Mouse (Mus musculus) thymus, postnatal 14 days (tissue): ENCODE measurements around the gene Dcst2.

Experiments used
- DNase-seq: peaks from one replicate; pipeline ENCODE4 v3.0.0; 2021

The Dcst2 gene

DNA sequence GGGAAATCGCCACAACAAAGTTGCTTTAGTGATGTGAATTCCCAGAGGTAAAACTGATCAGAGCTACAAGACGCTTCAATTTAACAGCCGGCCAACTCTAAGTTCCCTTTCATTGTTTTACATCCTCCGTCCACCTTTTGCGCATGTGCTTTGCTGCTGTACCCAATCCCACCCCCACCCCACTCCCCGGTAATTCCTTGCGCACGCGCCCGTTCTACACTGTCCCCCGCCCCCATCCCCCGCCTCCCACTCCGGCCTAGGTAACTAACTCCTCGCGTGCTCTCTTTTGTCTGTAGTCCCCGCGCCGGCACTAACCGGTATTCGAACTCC, 56.0 kb downstream of the Dcst2 start:
- no peak for DNase-seq

DNA sequence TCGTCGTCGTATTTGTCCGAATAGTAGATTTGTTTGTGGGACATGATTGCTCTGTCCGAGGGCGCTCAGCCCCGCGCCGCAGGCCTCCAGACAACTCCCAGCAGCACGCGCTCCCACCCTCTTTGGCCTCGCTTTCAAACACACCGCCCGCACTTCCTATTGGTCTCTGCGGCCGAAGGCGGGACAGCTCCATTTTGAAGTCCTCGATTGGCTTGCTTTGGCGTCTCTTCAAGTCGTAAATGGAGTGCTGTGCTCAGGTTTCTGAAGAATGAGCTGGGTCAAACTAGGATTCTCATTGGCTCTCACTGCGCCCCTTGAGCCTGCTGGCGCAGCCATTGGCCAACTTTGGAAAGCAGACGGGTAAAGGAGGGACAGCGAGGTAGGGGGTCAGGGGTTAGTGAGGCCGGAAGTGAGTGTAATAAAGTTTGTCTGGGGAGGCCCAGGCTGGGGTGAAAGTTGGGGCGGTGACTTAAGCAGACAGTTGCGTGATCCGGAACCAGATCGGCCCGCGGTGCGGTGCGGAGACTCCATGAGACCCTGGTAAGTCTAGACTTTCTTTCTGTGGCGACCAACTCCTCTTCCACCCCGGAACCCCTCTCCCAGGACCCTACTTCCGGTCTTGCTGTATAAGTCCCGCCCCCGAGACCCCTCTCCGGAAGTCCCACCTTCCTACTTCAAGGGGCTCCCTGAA, 56.5 kb downstream of the Dcst2 start, which contains the start of the genes Cks1b and Shc1:
Gene Cks1b (minus strand): TSS at position 214 of the 691 bp plus-strand sequence.
Gene Shc1 (plus strand): TSS at position 274 of the 691 bp plus-strand sequence.
- DNase-seq, result peak; percentile 90

DNA sequence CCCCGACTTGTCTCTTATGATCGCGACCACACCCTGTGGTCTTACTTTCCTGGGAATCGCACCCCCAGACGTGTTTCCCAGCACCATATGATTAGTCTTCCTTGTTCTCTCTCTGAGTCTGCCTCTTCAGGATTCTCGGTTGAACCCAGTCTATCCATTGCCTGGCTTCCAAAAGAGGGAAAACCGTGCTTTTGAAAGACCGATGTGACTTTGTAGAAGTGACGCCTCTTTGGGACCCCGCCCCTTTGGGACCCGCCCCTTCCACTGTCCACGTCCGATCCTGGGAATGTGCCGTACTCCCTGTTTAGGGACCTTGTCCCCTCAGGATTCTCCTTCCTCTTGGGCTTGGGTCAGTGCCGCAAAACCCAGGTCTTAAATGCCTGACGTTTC, 57.1 kb downstream of the Dcst2 start:
- no peak for DNase-seq

DNA sequence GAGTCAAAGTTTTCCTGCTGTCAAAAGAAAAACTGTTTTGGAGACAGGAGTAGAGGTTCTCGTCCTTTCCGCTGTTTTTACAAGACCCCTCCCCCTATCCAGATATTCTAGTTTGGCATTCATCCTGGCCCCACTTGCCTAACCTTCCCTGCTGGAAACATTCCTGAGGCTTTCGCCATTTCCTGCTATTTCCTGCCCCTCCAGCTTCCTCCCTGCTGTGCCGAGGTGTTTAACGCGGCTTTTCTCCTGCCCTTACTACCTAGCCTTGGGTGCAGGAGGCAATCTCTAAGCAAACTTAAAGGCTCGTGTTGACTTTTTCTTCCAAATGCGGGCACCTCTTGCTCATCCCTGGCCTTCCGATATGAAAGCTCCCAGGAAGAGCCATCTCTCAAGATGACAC, 57.8 kb downstream of the Dcst2 start:
- DNase-seq, result no peak

DNA sequence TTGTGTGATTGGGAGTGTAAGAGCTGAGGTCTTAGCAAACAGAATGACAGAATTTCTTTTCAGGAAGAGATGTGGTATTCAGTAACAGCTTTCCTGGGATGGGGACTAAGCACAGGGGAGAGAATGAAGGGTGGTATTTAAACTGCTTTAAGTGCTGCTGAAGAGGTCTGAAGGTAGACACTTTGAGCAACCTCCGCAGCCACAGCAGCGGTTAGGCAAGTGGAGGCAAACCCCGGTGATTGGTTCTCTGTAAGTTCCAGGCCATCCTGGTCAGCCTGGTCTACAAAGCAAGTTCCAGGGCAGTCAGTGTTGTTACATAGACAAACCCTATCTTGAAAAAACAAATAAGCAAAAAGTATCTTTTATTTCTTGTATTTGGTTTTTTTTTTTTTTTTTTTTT, 58.2 kb downstream of the Dcst2 start:
- no peak for DNase-seq

DNA sequence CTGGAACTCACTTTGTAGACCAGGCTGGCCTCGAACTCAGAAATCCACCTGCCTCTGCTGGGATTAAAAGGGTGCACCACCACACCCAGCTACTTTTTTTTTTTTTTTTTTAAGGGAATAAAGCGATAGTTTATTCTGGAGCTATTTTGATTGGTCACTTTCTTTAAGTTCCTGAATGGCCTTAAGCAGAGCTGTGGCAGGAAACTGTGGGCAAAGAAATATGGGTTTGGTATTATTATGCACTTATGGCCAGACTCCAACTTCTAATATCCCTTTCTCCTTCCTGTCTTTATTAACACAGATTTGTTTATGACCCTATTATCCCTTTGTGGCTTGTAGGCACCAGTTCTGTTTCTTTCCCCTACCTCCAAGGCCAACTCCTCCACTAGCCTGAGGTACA, 58.6 kb downstream of the Dcst2 start:
- no peak for DNase-seq

DNA sequence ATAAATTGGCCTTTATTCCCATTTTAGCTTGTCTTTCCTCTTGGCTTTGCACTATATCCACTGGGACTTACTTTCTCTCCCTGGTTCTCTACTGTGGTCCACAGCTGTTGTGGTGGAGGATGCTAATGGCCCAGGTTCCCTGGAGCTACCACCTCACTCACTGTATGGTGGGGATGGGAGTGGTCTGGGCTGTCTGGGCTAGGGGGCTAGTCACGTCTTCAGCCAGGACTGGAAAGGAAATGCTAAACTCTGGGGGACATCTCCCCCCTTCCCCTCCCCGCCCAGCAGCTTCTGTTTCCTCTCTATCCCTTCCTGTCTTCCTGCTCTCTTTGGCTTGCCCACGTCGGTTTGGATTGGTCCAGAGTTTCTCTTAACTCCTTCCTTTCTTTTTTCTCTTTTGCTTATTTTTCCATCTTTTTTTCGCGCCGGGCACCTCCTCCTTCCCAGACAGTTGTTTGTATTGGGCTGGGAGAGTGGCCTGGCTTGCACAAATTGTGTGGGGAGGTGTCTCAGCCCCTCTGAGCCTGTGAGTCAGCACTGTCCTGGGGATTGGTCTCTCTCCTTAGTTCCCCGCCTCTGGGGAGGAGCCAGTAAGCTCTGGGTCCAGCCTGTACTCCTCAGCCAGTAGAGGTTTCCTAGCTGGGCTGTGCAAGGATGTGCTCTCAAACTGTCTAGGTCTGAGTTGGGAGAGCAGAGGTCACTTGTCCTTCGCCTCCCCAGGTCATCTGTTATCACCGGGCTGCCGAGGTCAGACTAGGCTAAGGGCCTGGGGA, 59.4 kb downstream of the Dcst2 start:
- no peak for DNase-seq

DNA sequence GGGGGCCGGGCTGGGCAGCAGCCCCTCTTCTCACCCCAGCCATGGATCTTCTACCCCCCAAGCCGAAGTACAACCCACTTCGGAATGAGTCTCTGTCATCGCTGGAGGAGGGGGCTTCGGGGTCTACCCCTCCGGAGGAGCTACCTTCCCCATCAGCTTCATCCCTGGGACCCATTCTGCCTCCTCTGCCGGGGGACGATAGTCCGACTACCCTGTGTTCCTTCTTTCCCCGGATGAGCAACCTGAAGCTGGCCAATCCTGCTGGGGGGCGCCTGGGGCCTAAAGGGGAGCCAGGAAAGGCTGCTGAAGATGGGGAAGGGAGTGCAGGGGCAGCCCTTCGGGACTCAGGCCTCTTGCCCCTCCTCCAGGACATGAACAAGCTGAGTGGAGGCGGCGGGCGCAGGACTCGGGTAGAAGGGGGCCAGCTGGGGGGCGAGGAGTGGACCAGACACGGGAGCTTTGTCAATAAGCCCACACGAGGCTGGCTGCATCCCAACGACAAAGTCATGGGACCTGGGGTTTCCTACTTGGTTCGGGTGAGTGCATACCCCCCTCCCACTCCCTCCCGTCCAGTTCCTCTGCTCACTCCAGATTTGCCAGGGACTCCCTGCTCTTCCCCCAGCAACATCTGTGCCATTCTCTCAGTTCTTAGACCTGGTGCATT, 60.2 kb downstream of the Dcst2 start:
- DNase-seq, result no peak

DNA sequence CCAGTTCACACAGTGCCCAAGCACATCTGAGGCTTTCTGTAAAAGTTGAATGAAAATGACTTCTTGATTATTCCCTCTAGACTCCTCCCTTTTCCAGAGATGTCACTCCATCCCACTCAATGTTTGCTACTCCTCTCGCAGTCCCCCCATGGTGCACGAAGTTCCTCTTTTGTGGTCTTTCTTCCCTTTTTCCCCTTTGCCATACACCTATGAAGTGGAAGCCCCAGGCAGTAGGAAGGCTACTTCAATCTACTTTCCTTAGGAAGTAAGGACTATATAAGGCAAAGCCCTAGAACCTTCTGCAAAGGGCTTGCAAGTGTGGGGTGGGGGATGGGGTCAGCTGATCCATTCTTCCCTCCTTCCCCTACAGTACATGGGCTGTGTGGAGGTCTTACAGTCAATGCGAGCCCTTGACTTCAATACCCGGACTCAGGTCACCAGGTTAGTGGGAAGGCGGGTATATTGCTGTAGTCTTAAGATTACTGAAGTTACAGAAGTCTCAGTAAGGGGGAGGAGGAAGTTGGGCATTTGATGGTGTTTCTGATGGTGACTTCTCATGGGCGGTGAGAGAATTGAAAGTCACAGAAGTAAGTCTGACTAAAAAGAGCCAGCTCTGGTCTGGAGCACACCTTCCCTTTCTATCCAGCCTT, 60.9 kb downstream of the Dcst2 start:
- DNase-seq, result no peak

DNA sequence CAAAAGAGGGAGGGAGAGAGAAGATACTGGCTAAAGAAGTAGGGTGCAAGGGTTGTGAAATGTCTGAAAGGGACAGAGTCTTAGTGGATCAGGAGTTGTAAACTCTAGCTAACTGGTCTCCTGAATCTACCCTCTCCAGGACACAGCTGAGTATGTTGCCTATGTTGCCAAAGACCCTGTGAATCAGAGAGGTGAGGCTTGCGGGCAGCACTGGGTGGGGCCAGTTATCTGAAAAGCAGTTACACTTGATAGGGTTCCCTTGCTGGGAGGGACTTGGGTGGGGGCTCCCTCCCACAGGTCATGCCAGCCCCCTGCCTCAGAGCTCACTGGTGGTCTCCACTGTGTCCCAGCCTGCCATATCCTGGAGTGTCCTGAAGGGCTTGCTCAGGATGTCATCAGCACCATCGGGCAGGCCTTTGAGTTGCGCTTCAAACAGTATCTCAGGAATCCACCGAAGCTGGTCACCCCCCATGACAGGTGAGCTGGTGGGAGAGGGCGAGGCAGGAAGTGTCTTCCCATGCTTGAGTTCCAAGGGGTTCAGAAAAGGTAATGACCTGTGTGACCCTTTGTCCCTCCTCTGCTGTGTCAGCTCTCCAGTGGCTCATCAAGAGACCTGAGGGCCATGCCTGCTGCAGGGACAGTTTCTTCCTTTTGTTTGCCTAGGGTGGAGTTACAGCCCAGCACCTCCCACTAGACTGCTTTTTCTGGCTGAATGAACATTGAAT, 62.8 kb downstream of the Dcst2 start:
- no peak for DNase-seq

DNA sequence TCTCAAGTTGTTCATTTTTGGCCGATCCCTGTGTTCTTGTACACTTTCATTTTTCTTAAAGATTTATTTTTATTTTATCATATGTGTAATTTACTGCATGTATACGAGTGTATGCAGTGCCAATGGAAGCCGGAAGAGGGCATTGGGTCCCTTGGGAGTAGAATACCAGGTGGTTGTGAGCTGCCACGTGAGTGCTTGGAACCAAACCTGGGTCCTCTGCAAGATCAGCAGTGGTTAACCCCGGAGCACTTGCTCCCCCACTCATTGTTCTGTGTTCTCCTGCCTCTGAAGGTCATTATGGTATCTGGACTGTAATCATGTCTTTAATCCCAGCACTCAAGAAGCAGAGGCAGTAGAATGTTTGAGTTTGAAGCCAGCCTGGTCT, 63.4 kb downstream of the Dcst2 start:
- no peak for DNase-seq

DNA sequence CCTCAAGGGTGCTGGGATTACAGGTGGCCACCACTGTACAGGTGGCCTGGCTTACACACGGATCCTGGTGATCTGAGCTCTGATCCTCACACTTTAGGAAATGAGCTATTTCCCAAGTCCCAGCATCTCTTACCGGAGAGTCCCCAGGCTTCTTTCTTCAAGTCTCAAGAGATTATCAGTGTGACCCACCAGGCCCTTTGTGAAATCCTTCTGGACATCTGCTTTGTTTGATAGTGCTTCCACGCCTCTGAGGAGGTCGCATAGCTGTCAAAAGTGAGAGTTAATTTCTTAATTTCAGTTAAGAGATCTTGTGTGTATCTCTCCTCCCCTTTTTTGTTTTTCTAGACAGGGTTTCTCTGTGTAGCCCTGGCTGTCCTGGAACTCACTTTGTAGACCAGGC, 64.1 kb downstream of the Dcst2 start:
- DNase-seq, result no peak
